Mouse (Mus musculus): ENCODE data around the gene Slc47a2. TPM values are rescaled to one million over a fixed set of nuclear protein-coding genes. Genes with fewer than 3 reads are reported as not detected.
"Not testable (repeated sequence)": the region's sequence is repeated elsewhere in the genome, so short reads cannot be mapped to it uniquely, and the experiment has no call there.

Slc47a2 gene
- polyA plus RNA-seq, 1 experiment from 2014 or later, result 0.03 TPM

GRCm38 (mm10) chr11:61304535-61304934 is 38.1 kb downstream of the Slc47a2 start:
- WGBS (ENCODE audit: insufficient replicate concordance), result 82% methylated on average over 6 of the region's 10 CpGs

GRCm38 (mm10) chr11:61300716-61301392 is 41.8 kb downstream of the Slc47a2 start:
- 44% methylated on average over 15 of the region's 16 CpGs for WGBS (ENCODE audit: insufficient replicate concordance)
- no peaks in the 10 kb centered on the region for H3K36me3 ChIP-seq (replicated peaks)

More at GRCm38 (mm10) chr11:61304535-61304934, 38.1 kb downstream of the Slc47a2 start:
- H3K9ac ChIP-seq; H3K9me3 ChIP-seq (replicated peaks); ATAC-seq (ENCODE audit: insufficient read depth); H3K27ac ChIP-seq (replicated peaks); H3K27me3 ChIP-seq; H3K4me3 ChIP-seq (replicated peaks); H3K36me3 ChIP-seq (replicated peaks); H3K4me2 ChIP-seq: not testable (repeated sequence)
- peaks cover 16% of the 10 kb centered on the region for H3K4me1 ChIP-seq (replicated peaks)

GRCm38 (mm10) chr11:61300205-61300604 is 42.5 kb downstream of the Slc47a2 start:
- Histone ChIP-seq H3K36me3 (replicated peaks) (no peaks in the 10 kb centered on the region), H3K27me3 (no peaks in the 10 kb centered on the region), H3K4me3 (replicated peaks) (no peak overlapping the region), H3K4me2 (peak overlapping the region; percentile 46), H3K27ac (replicated peaks) (no peak overlapping the region), H3K9ac (no peak overlapping the region), H3K4me1 (replicated peaks) (peaks cover 13% of the 10 kb centered on the region), H3K9me3 (replicated peaks) (no peaks in the 10 kb centered on the region)
- ATAC-seq (ENCODE audit: insufficient read depth), result no peak
- WGBS (ENCODE audit: insufficient replicate concordance), result 31% methylated on average over 3 of the region's 3 CpGs

More at GRCm38 (mm10) chr11:61300716-61301392, 41.8 kb downstream of the Slc47a2 start:
- Histone ChIP-seq H3K9ac (no peak overlapping the region), H3K4me3 (replicated peaks) (peak overlapping the region; percentile 5; the same call in 1 of the 2 replicates), H3K27me3 (no peaks in the 10 kb centered on the region), H3K4me1 (replicated peaks) (peaks cover 13% of the 10 kb centered on the region), H3K9me3 (replicated peaks) (no peaks in the 10 kb centered on the region), H3K4me2 (peak overlapping the region; percentile 46), H3K27ac (replicated peaks) (no peak overlapping the region)
- ATAC-seq (ENCODE audit: insufficient read depth), result no peak

GRCm38 (mm10) chr11:61297901-61298300 is 44.8 kb downstream of the Slc47a2 start:
- no peak overlapping the region for H3K4me2 ChIP-seq
- H3K4me3 ChIP-seq (replicated peaks), result no peak overlapping the region
- no peaks in the 10 kb centered on the region for H3K27me3 ChIP-seq
- no peak overlapping the region for H3K9ac ChIP-seq
- no peaks in the 10 kb centered on the region for H3K36me3 ChIP-seq (replicated peaks)
- no peaks in the 10 kb centered on the region for H3K9me3 ChIP-seq (replicated peaks)
- no peak for ATAC-seq (ENCODE audit: insufficient read depth)
- WGBS (ENCODE audit: insufficient replicate concordance), result 50% methylated on average over 2 of the region's 2 CpGs
- H3K27ac ChIP-seq (replicated peaks), result no peak overlapping the region
- peaks cover 13% of the 10 kb centered on the region for H3K4me1 ChIP-seq (replicated peaks)

- no peak for ATAC-seq (ENCODE audit: insufficient read depth)
Observed at GRCm38 (mm10) chr11:61297326-61297725, 45.3 kb downstream of the Slc47a2 start.

GRCm38 (mm10) chr11:61296556-61296955 is 46.1 kb downstream of the Slc47a2 start:
- no peak overlapping the region for H3K4me2 ChIP-seq
- H3K4me3 ChIP-seq (replicated peaks), result no peak overlapping the region
- no peak for ATAC-seq (ENCODE audit: insufficient read depth)
- H3K9me3 ChIP-seq (replicated peaks), result no peaks in the 10 kb centered on the region
- no peaks in the 10 kb centered on the region for H3K36me3 ChIP-seq (replicated peaks)
- H3K4me1 ChIP-seq (replicated peaks), result peaks cover 13% of the 10 kb centered on the region
- H3K9ac ChIP-seq, result no peak overlapping the region
- 67% methylated on average over 1 of the region's 1 CpGs for WGBS (ENCODE audit: insufficient replicate concordance)
- H3K27ac ChIP-seq (replicated peaks), result no peak overlapping the region
- no peaks in the 10 kb centered on the region for H3K27me3 ChIP-seq

More at GRCm38 (mm10) chr11:61297326-61297725, 45.3 kb downstream of the Slc47a2 start:
- Histone ChIP-seq H3K36me3 (replicated peaks) (no peaks in the 10 kb centered on the region), H3K27me3 (no peaks in the 10 kb centered on the region), H3K4me3 (replicated peaks) (no peak overlapping the region), H3K9ac (no peak overlapping the region), H3K9me3 (replicated peaks) (no peaks in the 10 kb centered on the region), H3K27ac (replicated peaks) (no peak overlapping the region), H3K4me2 (no peak overlapping the region), H3K4me1 (replicated peaks) (peaks cover 13% of the 10 kb centered on the region)
- 63% methylated on average over 2 of the region's 2 CpGs for WGBS (ENCODE audit: insufficient replicate concordance)

GRCm38 (mm10) chr11:61295556-61295955 is 47.1 kb downstream of the Slc47a2 start:
- Histone ChIP-seq H3K36me3 (replicated peaks) (no peaks in the 10 kb centered on the region), H3K4me3 (replicated peaks) (no peak overlapping the region), H3K4me1 (replicated peaks) (peaks cover 7% of the 10 kb centered on the region), H3K9ac (no peak overlapping the region), H3K27ac (replicated peaks) (no peak overlapping the region), H3K27me3 (no peaks in the 10 kb centered on the region), H3K9me3 (replicated peaks) (no peaks in the 10 kb centered on the region), H3K4me2 (no peak overlapping the region)
- ATAC-seq (ENCODE audit: insufficient read depth), result no peak
- WGBS (ENCODE audit: insufficient replicate concordance), result 61% methylated on average over 2 of the region's 2 CpGs

GRCm38 (mm10) chr11:61294431-61294830 is 48.2 kb downstream of the Slc47a2 start:
- Histone ChIP-seq H3K4me2 (no peak overlapping the region), H3K36me3 (replicated peaks) (no peaks in the 10 kb centered on the region), H3K9me3 (replicated peaks) (no peaks in the 10 kb centered on the region), H3K4me1 (replicated peaks) (no peaks in the 10 kb centered on the region), H3K27me3 (no peaks in the 10 kb centered on the region), H3K9ac (no peak overlapping the region), H3K27ac (replicated peaks) (no peak overlapping the region), H3K4me3 (replicated peaks) (no peak overlapping the region)
- no peak for ATAC-seq (ENCODE audit: insufficient read depth)
- WGBS (ENCODE audit: insufficient replicate concordance), result 44% methylated on average over 3 of the region's 3 CpGs

- no peaks in the 10 kb centered on the region for H3K4me1 ChIP-seq (replicated peaks)
- H3K36me3 ChIP-seq (replicated peaks), result no peaks in the 10 kb centered on the region
- no peak overlapping the region for H3K4me3 ChIP-seq (replicated peaks)
- ATAC-seq (ENCODE audit: insufficient read depth), result no peak
- WGBS (ENCODE audit: insufficient replicate concordance), result 74% methylated on average over 2 of the region's 2 CpGs
- H3K9me3 ChIP-seq (replicated peaks), result no peaks in the 10 kb centered on the region
- H3K9ac ChIP-seq, result no peak overlapping the region
- no peak overlapping the region for H3K4me2 ChIP-seq
- H3K27ac ChIP-seq (replicated peaks), result no peak overlapping the region
- H3K27me3 ChIP-seq, result no peaks in the 10 kb centered on the region
Observed at GRCm38 (mm10) chr11:61293251-61293650, 49.4 kb downstream of the Slc47a2 start.

- WGBS (ENCODE audit: insufficient replicate concordance), result 60% methylated on average over 6 of the region's 6 CpGs
- H3K4me2 ChIP-seq, result no peak overlapping the region
- H3K36me3 ChIP-seq (replicated peaks), result no peaks in the 10 kb centered on the region
- H3K27me3 ChIP-seq, result no peaks in the 10 kb centered on the region
- no peaks in the 10 kb centered on the region for H3K9me3 ChIP-seq (replicated peaks)
- H3K27ac ChIP-seq (replicated peaks), result no peak overlapping the region
- no peak for ATAC-seq (ENCODE audit: insufficient read depth)
- H3K4me1 ChIP-seq (replicated peaks), result no peaks in the 10 kb centered on the region
- no peak overlapping the region for H3K4me3 ChIP-seq (replicated peaks)
- H3K9ac ChIP-seq, result no peak overlapping the region
Observed at GRCm38 (mm10) chr11:61284323-61284722, 58.3 kb downstream of the Slc47a2 start.

GRCm38 (mm10) chr11:61283414-61284049 is 59.1 kb downstream of the Slc47a2 start:
- H3K4me2 ChIP-seq, result no peak overlapping the region
- no peak overlapping the region for H3K4me3 ChIP-seq (replicated peaks)
- H3K9ac ChIP-seq, result no peak overlapping the region
- peaks cover under 1% of the 10 kb centered on the region; the same call in 1 of the 2 replicates for H3K4me1 ChIP-seq (replicated peaks)
- no peaks in the 10 kb centered on the region for H3K36me3 ChIP-seq (replicated peaks)
- 57% methylated on average over 10 of the region's 10 CpGs for WGBS (ENCODE audit: insufficient replicate concordance)
- no peaks in the 10 kb centered on the region for H3K9me3 ChIP-seq (replicated peaks)
- H3K27ac ChIP-seq (replicated peaks), result no peak overlapping the region
- ATAC-seq (ENCODE audit: insufficient read depth), result no peak
- no peaks in the 10 kb centered on the region for H3K27me3 ChIP-seq

All from liver, embryonic 15.5 days (tissue).